Mouse (Mus musculus) liver, embryonic 14 days (tissue): ENCODE results near the gene Scfd1. TPM values are rescaled to one million over a fixed set of nuclear protein-coding genes. Genes with fewer than 3 reads are reported as not detected.

Experiments
- polyA plus RNA-seq: library from polyadenylated mRNA; depleted of rRNA; stranded (reverse); fragments of >200 nt; gene quantifications from 2 replicates; pipeline ENCODE4 v1.2.3, GENCODE M21; 2012; rRNA removed

The Scfd1 gene
- polyA plus RNA-seq = 19.7 and 21.4 TPM in 2 replicates

DNA sequence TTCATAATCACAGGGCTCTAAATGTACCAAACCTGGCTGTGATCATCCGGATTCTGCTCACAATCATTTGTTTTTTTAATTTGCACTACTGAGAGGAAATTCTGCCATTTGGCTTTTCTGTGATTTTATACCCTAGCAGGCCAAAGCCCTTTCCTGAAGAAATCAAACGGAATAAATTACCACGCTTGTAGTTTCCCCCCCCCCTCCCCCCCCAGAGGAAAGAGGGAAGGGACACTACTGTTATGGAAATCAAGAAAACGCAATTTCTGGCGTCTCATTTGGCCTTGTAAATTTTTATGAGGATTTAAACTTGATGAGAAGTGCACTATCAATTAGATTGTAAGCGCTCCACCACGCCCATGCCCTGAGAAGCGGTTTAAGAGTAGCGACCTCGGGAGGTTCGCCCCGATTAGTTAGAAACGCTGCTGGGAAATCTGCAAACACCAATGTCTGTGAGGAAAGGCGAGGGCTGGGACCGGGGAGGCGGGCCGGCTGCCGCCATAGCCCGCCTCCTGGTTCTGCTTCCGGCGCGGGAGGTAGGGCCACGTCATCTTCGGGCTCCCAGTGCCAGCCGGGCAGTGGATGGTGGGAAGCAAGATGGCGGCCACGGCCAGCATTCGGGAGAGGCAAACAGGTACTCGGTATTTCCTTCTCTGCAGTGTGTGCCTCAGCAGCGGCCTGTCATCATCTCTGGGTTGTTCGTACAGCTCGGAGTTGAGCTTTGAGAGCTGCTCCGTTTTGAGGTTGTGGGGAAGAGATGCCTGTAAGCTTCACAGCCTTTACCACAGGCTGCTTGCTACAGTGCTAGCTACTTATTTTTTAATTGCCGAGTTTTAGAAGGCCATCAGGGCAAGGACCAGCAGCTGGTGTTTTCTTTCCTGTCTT lies at the start of gene Scfd1:
Scfd1 (plus strand) TSS at position 508 of the 885 bp plus-strand sequence.

DNA sequence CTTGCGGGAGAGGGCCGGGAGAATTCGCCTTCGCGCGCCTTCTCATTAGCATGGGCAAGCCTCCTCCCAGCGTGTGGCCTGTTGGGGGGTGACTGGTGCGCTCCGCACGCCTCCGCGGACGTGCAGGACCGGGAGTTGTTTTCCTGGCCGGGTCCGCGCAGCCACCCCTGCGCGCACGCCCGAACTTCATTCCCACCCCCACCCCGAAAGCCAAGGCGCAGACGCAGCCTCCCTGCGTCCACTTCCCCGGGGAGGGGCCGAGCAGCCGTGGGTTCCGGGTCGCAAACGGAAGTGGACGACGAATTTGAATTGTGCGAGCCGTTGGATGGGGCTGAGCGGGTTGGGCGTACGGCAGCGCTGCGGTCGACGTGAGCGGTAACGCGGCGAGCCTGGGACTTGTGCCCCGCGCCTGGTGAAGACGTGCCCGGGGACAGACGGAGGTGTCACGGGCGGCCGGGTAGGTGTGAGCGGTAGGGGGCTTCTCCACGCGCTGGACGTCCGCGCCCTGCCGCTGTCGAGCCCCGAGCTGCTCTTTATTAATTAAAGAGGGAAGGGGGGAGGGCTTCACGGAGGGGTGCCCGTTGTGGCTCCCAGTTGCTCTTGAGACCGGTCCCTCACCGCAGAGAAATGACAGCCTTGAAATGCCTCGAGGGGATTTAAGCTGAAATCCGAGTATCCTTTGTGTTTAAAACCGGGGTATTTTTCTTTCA lies 29.2 kb upstream of the Scfd1 start, which contains the start of gene G2e3:
G2e3 (plus strand) TSS at position 74 of the 710 bp plus-strand sequence.

Other genes with a start within 250 kb of the Scfd1 start
- gene G2e3, start 29.4 kb upstream of the Scfd1 start, polyA plus RNA-seq = 8.8 and 9.8 TPM in 2 replicates
- 0.03 and 0.28 TPM in 2 replicates for gene Coch, start 215.8 kb downstream of the Scfd1 start, polyA plus RNA-seq